Mouse (Mus musculus) inflammation-experienced regulatory T-cells, adult 16 weeks (primary cell): ENCODE results near the gene Nat8f5. TPM values are rescaled to one million over a fixed set of nuclear protein-coding genes. Genes with fewer than 3 reads are reported as not detected.

Experiments used
- polyA plus RNA-seq: library from polyadenylated mRNA; unstranded; fragments of 100-300 nt; shearing (Covaris generic); gene quantifications from one replicate; pipeline ENCODE4 v1.2.1, GENCODE M21; 2017

The Nat8f5 gene
- not detected for polyA plus RNA-seq

GRCm38 (mm10) chr6:85820837-85821236 lies at the start of gene Nat8f5, which contains the start of gene Nat8f6:
Gene Nat8f5 (minus strand): TSS chr6:85820972.
Gene Nat8f6 (minus strand): TSS chr6:85820954.

GRCm38 (mm10) chr6:85869006-85869405 lies 48.2 kb upstream of the Nat8f5 start, which contains the start of gene Nat8f2:
Gene Nat8f2 (minus strand): TSS chr6:85869158.

GRCm38 (mm10) chr6:85831796-85832321 lies 11.1 kb upstream of the Nat8f5 start, which contains the start of gene Nat8:
Gene Nat8 (minus strand): TSS chr6:85832082.

Other genes with a start within 250 kb of the Nat8f5 start
- 1.7 TPM for gene Alms1, start 233.4 kb downstream of the Nat8f5 start, polyA plus RNA-seq
- gene Nat8f7, start 107.8 kb downstream of the Nat8f5 start, polyA plus RNA-seq, result not detected
- not detected for gene Nat8f3, start 55.2 kb downstream of the Nat8f5 start, polyA plus RNA-seq
- not detected for gene Nat8f6, start within 50 bp of the Nat8f5 start, polyA plus RNA-seq
- not detected for gene Nat8, start 11.1 kb upstream of the Nat8f5 start, polyA plus RNA-seq
- gene Nat8f2, start 48.2 kb upstream of the Nat8f5 start, polyA plus RNA-seq, result not detected
- 10.0 TPM for gene Nat8f4, start 83.9 kb upstream of the Nat8f5 start, polyA plus RNA-seq
- gene Tprkb, start 90.9 kb upstream of the Nat8f5 start, polyA plus RNA-seq, result 48.2 TPM
- gene Nat8f1, start 94.7 kb upstream of the Nat8f5 start, polyA plus RNA-seq, result 13.8 TPM
- 195 TPM for gene Dusp11, start 140.7 kb upstream of the Nat8f5 start, polyA plus RNA-seq
- gene Figla, start 195.2 kb upstream of the Nat8f5 start, polyA plus RNA-seq, result not detected
- gene Add2, start 207.7 kb upstream of the Nat8f5 start, polyA plus RNA-seq, result not detected